In the genomic region with DNA sequence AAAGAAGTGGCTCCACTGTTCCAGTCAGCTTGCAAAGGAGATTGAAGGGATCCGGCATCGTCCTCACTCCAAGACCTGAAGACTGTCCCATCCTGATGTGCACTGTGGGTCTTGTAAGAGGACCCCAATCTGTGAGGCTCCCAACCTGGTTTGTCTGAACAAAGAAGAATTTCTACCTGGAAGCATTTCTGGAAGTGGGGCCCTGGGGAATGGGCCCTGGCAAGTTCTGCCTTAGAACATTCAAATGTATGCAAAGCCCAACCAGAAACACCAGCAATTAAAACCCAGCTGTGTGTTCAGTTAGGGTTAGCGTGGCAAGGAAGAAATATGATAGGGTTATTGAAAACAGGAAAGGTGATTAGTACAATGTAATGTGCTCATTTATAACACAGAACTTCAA, we compare ENCODE assay signal across 27 mouse cellular contexts.
DNase-seq lines count a peak whose midpoint lies in the region; ATAC-seq and TF ChIP-seq lines count a peak whose summit lies in the region.
"Had no signal": no experiment of that assay in that cellular context is flagged by ENCODE, and none has a peak within 500 bp of the region (broad histone marks: within the 10 kb centered on the region; RNA-seq: fewer than 3 reads in every experiment).

No protein-coding gene starts in this region.

- intact Hi-C loops in heart, adult 2 months (cut with DNase I): no loop called here

- WGBS in embryonic facial prominence, embryonic 10.5 days: 78% methylated on average over 3 of the region's 3 CpGs
- WGBS in limb, embryonic 12.5 days: 28% methylated on average over 3 of the region's 3 CpGs
- WGBS in heart, adult 2 months: 84% methylated on average over 3 of the region's 3 CpGs

- TF ChIP-seq CTCF in heart, adult 2 months (IDR thresholded peaks at IDR 0.05): no peak

- ATAC-seq in limb, embryonic 12.5 days (ENCODE audit: insufficient number of reproducible peaks, insufficient read depth, low FRiP score, low TSS enrichment, low read depth): no peak
- ATAC-seq: CD4-positive, CD25-positive, alpha-beta regulatory T cell, adult 4 months; forebrain, embryonic 15.5 days; hindbrain, embryonic 16.5 days; inflammation-experienced regulatory T-cells, adult 6 months; intestine, embryonic 16.5 days had no signal

- no peaks in the 10 kb centered on the region for H3K79me2 ChIP-seq in heart, adult 2 months (replicated peaks; ENCODE audit: control insufficient read depth, insufficient read depth, low read length)

- no peak overlapping the region for H3K4me3 ChIP-seq in embryonic facial prominence, embryonic 10.5 days
- H3K4me3 ChIP-seq in limb, embryonic 12.5 days (replicated peaks): no peak overlapping the region
- no peak overlapping the region for H3K4me3 ChIP-seq in heart, adult 2 months
- H3K4me3 ChIP-seq: embryonic facial prominence, embryonic 12.5 days; erythroblast, embryonic 14.5 days; forebrain, embryonic 12.5 days; forebrain, embryonic 15.5 days; heart, embryonic 12.5 days; heart, embryonic 15.5 days; hindbrain, embryonic 10.5 days; hindbrain, embryonic 13.5 days had no signal

- H3K4me2 ChIP-seq in limb, embryonic 12.5 days: no peak overlapping the region
- H3K4me2 ChIP-seq: embryonic facial prominence, embryonic 12.5 days; forebrain, embryonic 12.5 days; forebrain, embryonic 15.5 days; heart, embryonic 12.5 days; heart, embryonic 15.5 days; hindbrain, embryonic 13.5 days had no signal

- peaks cover 8% of the 10 kb centered on the region; the same call in 1 of the 2 replicates for H3K4me1 ChIP-seq in embryonic facial prominence, embryonic 10.5 days
- H3K4me1 ChIP-seq in limb, embryonic 12.5 days (replicated peaks): peaks cover 16% of the 10 kb centered on the region
- no peaks in the 10 kb centered on the region for H3K4me1 ChIP-seq in heart, adult 2 months (ENCODE audit: control insufficient read depth, insufficient read depth, low read length)
- H3K4me1 ChIP-seq: forebrain, embryonic 12.5 days; forebrain, embryonic 15.5 days; heart, embryonic 12.5 days; heart, embryonic 15.5 days; hindbrain, embryonic 10.5 days; hindbrain, embryonic 13.5 days had no signal

- no peak overlapping the region for H3K9ac ChIP-seq in limb, embryonic 12.5 days (replicated peaks)
- no peak overlapping the region for H3K9ac ChIP-seq in heart, adult 2 months (ENCODE audit: low read depth, low read length)
- H3K9ac ChIP-seq: embryonic facial prominence, embryonic 12.5 days; forebrain, embryonic 12.5 days; forebrain, embryonic 15.5 days; heart, embryonic 12.5 days; heart, embryonic 15.5 days; hindbrain, embryonic 13.5 days had no signal

- no peak for TF ChIP-seq EP300 in heart, adult 2 months (IDR thresholded peaks at IDR 0.05; ENCODE audit: insufficient read depth, low read depth, low read length)

- no peaks in the 10 kb centered on the region for H3K27me3 ChIP-seq in embryonic facial prominence, embryonic 10.5 days (replicated peaks; ENCODE audit: low read depth, poor library complexity, severe bottlenecking)
- H3K27me3 ChIP-seq in limb, embryonic 12.5 days: peaks cover 2% of the 10 kb centered on the region; the same call in 1 of the 2 replicates
- H3K27me3 ChIP-seq in heart, adult 2 months (ENCODE audit: control insufficient read depth, insufficient read depth, low read length): no peaks in the 10 kb centered on the region
- H3K27me3 ChIP-seq: embryonic facial prominence, embryonic 12.5 days; forebrain, embryonic 12.5 days; forebrain, embryonic 15.5 days; heart, embryonic 12.5 days; heart, embryonic 15.5 days; hindbrain, embryonic 13.5 days had no signal

- H3K9me3 ChIP-seq in embryonic facial prominence, embryonic 10.5 days: peaks cover 8% of the 10 kb centered on the region; the same call in 1 of the 2 replicates
- H3K9me3 ChIP-seq in limb, embryonic 12.5 days: peaks cover 13% of the 10 kb centered on the region; the same call in 1 of the 2 replicates
- H3K9me3 ChIP-seq: forebrain, embryonic 15.5 days; heart, embryonic 15.5 days had no signal

- no peak for TF ChIP-seq POLR2A in heart, adult 2 months (IDR thresholded peaks at IDR 0.05; ENCODE audit: insufficient read depth, low read depth, low read length)

- H3K27ac ChIP-seq in embryonic facial prominence, embryonic 10.5 days (replicated peaks): 0 out of 2 replicates have a peak overlapping the region, but pooled peaks have one; percentile 35
- H3K27ac ChIP-seq in limb, embryonic 12.5 days: peak overlapping the region; percentile 47; the same call in 1 of the 2 replicates
- no peak overlapping the region for H3K27ac ChIP-seq in heart, adult 2 months
- H3K27ac ChIP-seq: embryonic facial prominence, embryonic 12.5 days; forebrain, embryonic 12.5 days; forebrain, embryonic 15.5 days; heart, embryonic 15.5 days; hindbrain, embryonic 10.5 days; hindbrain, embryonic 13.5 days had no signal

- no peak for DNase-seq in embryonic facial prominence, embryonic 10.5 days (ENCODE audit: low spot score)
- DNase-seq in hindlimb bud, embryonic 11.5 days (ENCODE audit: extremely low spot score, low read depth, low spot score): peak; percentile 10
- DNase-seq in heart, adult 2 months: no peak
- no peak for DNase-seq in T-cell, adult 2 months (ENCODE audit: low spot score)
- DNase-seq in layer of hippocampus, postnatal 10 days (ENCODE audit: low spot score in 2 of 2): no peak
- DNase-seq: adrenal gland, postnatal 10 days; adrenal gland, postnatal 36 days; cerebellum, adult 18-20 months; cerebellum, adult 9-10 months; cerebellum, postnatal 14 days; gastrocnemius, postnatal 14 days; heart, adult 11 months; heart, postnatal 10 days; heart, postnatal 36 days had no signal

- H3K36me3 ChIP-seq in embryonic facial prominence, embryonic 10.5 days (replicated peaks): no peaks in the 10 kb centered on the region
- no peaks in the 10 kb centered on the region for H3K36me3 ChIP-seq in limb, embryonic 12.5 days
- no peaks in the 10 kb centered on the region for H3K36me3 ChIP-seq in heart, adult 2 months (ENCODE audit: control insufficient read depth, insufficient read depth, low read length)
- H3K36me3 ChIP-seq: embryonic facial prominence, embryonic 12.5 days; forebrain, embryonic 12.5 days; forebrain, embryonic 15.5 days; heart, embryonic 12.5 days; heart, embryonic 15.5 days; hindbrain, embryonic 10.5 days; hindbrain, embryonic 13.5 days had no signal
